Mouse (Mus musculus) right cerebral cortex, adult 18-20 months (tissue): ENCODE measurements at regions not wholly inside any gene's neighbourhood (a gene's known extent, or its start where the extent isn't known, plus 50 kb on each side); places are given as distances from the start of the nearest gene placed in this dataset.

Source experiments
- DNase-seq: peaks from one replicate; pipeline ENCODE4 v3.0.0; 2022; ENCODE audit warnings: mixed read lengths

- no peak for DNase-seq
Measured at GRCm38 (mm10) chr10:125467503-125467902, 78.2 kb upstream of the Slc16a7 start.

GRCm38 (mm10) chr10:125488350-125488749 is 99.1 kb upstream of the Slc16a7 start:
- DNase-seq = no peak

- DNase-seq = no peak
Measured at GRCm38 (mm10) chr10:125490395-125490794, 101.1 kb upstream of the Slc16a7 start.

GRCm38 (mm10) chr10:125494489-125494888 is 105.2 kb upstream of the Slc16a7 start:
- DNase-seq = no peak

- no peak for DNase-seq
Measured at GRCm38 (mm10) chr10:125498347-125498746, 109.1 kb upstream of the Slc16a7 start.

GRCm38 (mm10) chr10:125500338-125500737 is 111.1 kb upstream of the Slc16a7 start:
- DNase-seq = no peak

- no peak for DNase-seq
Measured at GRCm38 (mm10) chr10:125515026-125515425, 125.8 kb upstream of the Slc16a7 start.

- no peak for DNase-seq
Measured at GRCm38 (mm10) chr10:125530876-125531275, 141.6 kb upstream of the Slc16a7 start.

GRCm38 (mm10) chr10:125538316-125538715 is 149.1 kb upstream of the Slc16a7 start:
- peak; percentile 5 for DNase-seq

- peak; percentile 4 for DNase-seq
Measured at GRCm38 (mm10) chr10:125586489-125587147, 197.4 kb upstream of the Slc16a7 start.

GRCm38 (mm10) chr10:125593006-125593405 is 203.7 kb upstream of the Slc16a7 start:
- no peak for DNase-seq

- DNase-seq = no peak
Measured at GRCm38 (mm10) chr10:125607787-125608617, 218.7 kb upstream of the Slc16a7 start.

- peak; percentile 10 for DNase-seq
Measured at GRCm38 (mm10) chr10:125610353-125610752, 221.1 kb upstream of the Slc16a7 start.

- no peak for DNase-seq
Measured at GRCm38 (mm10) chr10:125612773-125613172, 223.5 kb upstream of the Slc16a7 start.

- DNase-seq = no peak
Measured at GRCm38 (mm10) chr10:125621376-125621775, 232.1 kb upstream of the Slc16a7 start.

GRCm38 (mm10) chr10:125623836-125624235 is 234.6 kb upstream of the Slc16a7 start:
- no peak for DNase-seq

- DNase-seq = no peak
Measured at GRCm38 (mm10) chr10:125667906-125668305, 278.6 kb upstream of the Slc16a7 start.

- DNase-seq = no peak
Measured at GRCm38 (mm10) chr10:125673637-125674036, 284.4 kb upstream of the Slc16a7 start.

- DNase-seq = no peak
Measured at GRCm38 (mm10) chr10:125679644-125680043, 286.3 kb upstream of the Lrig3 start.

GRCm38 (mm10) chr10:125685130-125685529 is 280.8 kb upstream of the Lrig3 start:
- DNase-seq = no peak

GRCm38 (mm10) chr10:125693505-125693904 is 272.5 kb upstream of the Lrig3 start:
- peak; percentile 13 for DNase-seq

- no peak for DNase-seq
Measured at GRCm38 (mm10) chr10:125696159-125696558, 269.8 kb upstream of the Lrig3 start.

- peak; percentile 57 for DNase-seq
Measured at GRCm38 (mm10) chr10:125725077-125725680, 240.8 kb upstream of the Lrig3 start.

GRCm38 (mm10) chr10:125725681-125726139 is 240.3 kb upstream of the Lrig3 start:
- no peak for DNase-seq
